Mouse (Mus musculus) heart, postnatal 14 days (tissue): ENCODE results near the gene Olfr1380. TPM values are rescaled to one million over a fixed set of nuclear protein-coding genes. Genes with fewer than 3 reads are reported as not detected.
"Not testable (repeated sequence)": the region's sequence is repeated elsewhere in the genome, so short reads cannot be mapped to it uniquely, and the experiment has no call there.

ENCODE experiments used
- DNase-seq, 2 experiments: peaks; one replicate each; pipeline ENCODE4 v3.0.0; 2021 to 2022
- intact Hi-C: fragments of 180-260 bp; cut with DNase I; formaldehyde crosslinking; loops from one replicate; pipeline ENCODE4 v1.15.1; 2025
- long read RNA-seq, 2 experiments: library from polyadenylated mRNA; stranded (forward); transcript quantifications; one replicate each; pipeline ENCODE4 v2.0.0; 2021
- total RNA-seq, 2 experiments: library from RNA; stranded (reverse); gene quantifications; 2 replicates each; pipeline ENCODE4 v1.2.3; 2021

The Olfr1380 gene
- not detected for total RNA-seq
- long read RNA-seq, experiment 1: 0 reads
- long read RNA-seq, experiment 2: 0 reads

- intact Hi-C loops, DNase-seq: not testable (repeated sequence)
Measured at GRCm38 (mm10) chr11:49556578-49556977, at the start of gene Olfr1380. Gene Olfr1380 (plus strand): TSS chr11:49556878.

GRCm38 (mm10) chr11:49518086-49518485 lies 38.6 kb upstream of the Olfr1380 start:
- DNase-seq: no peak
- intact Hi-C loops: no loop called here

- intact Hi-C loops: no loop called here
- DNase-seq: no peak
Measured at GRCm38 (mm10) chr11:49519348-49519747, 37.3 kb upstream of the Olfr1380 start, which contains the start of gene Olfr1383. Gene Olfr1383 (plus strand): TSS chr11:49519648.

GRCm38 (mm10) chr11:49527947-49528346 lies 28.7 kb upstream of the Olfr1380 start, which contains the start of gene Olfr1382:
Gene Olfr1382 (plus strand): TSS chr11:49528247.
- intact Hi-C loops: no loop called here
- DNase-seq: no peak

GRCm38 (mm10) chr11:49532761-49533160 lies 23.9 kb upstream of the Olfr1380 start:
- DNase-seq: no peak
- intact Hi-C loops: loop anchor here (10.0 kb wide), 1 partner anchor 348 kb away; the partner anchor contains the start of gene Btnl9

- intact Hi-C loops: loop anchor here (10.0 kb wide), 1 partner anchor 352 kb away; the partner anchor contains the start of gene Btnl9
- DNase-seq: peak in 1 of 2 experiments; percentile 5
Measured at GRCm38 (mm10) chr11:49536631-49537030, 20.0 kb upstream of the Olfr1380 start.

GRCm38 (mm10) chr11:49543149-49543548 lies 13.5 kb upstream of the Olfr1380 start, which contains the start of gene Olfr1381:
Gene Olfr1381 (plus strand): TSS chr11:49543449.
- DNase-seq, intact Hi-C loops: not testable (repeated sequence)

- DNase-seq: not testable (repeated sequence)
Measured at GRCm38 (mm10) chr11:49554033-49554432, 2.6 kb upstream of the Olfr1380 start.

GRCm38 (mm10) chr11:49575054-49575453 lies 18.4 kb downstream of the Olfr1380 start:
- intact Hi-C loops, DNase-seq: not testable (repeated sequence)

More at GRCm38 (mm10) chr11:49554033-49554432, 2.6 kb upstream of the Olfr1380 start:
- intact Hi-C loops: not testable (repeated sequence)

GRCm38 (mm10) chr11:49580452-49580851 lies 23.8 kb downstream of the Olfr1380 start:
- DNase-seq, intact Hi-C loops: not testable (repeated sequence)

- intact Hi-C loops: no loop called here
Measured at GRCm38 (mm10) chr11:49590213-49590612, 33.5 kb downstream of the Olfr1380 start.

GRCm38 (mm10) chr11:49597149-49597548 lies 40.5 kb downstream of the Olfr1380 start:
- intact Hi-C loops: loop anchor here (1.0 kb wide), 1 partner anchor 34 kb away; no protein-coding TSS in a partner anchor
- DNase-seq: not testable (repeated sequence)

More at GRCm38 (mm10) chr11:49590213-49590612, 33.5 kb downstream of the Olfr1380 start:
- no peak for DNase-seq

GRCm38 (mm10) chr11:49608306-49608705 lies 51.6 kb downstream of the Olfr1380 start:
- intact Hi-C loops: not testable (repeated sequence)

GRCm38 (mm10) chr11:49608938-49609867 lies 52.5 kb downstream of the Olfr1380 start, which contains the start of gene Flt4:
Gene Flt4 (plus strand): TSS chr11:49609263.
- DNase-seq: peak; percentile 53 to 69
- intact Hi-C loops: not testable (repeated sequence)

More at GRCm38 (mm10) chr11:49608306-49608705, 51.6 kb downstream of the Olfr1380 start:
- DNase-seq: not testable (repeated sequence)

- DNase-seq: peak; percentile 40 to 43
- intact Hi-C loops: not testable (repeated sequence)
Measured at GRCm38 (mm10) chr11:49609868-49610824, 53.5 kb downstream of the Olfr1380 start.

GRCm38 (mm10) chr11:49611349-49611748 lies 54.7 kb downstream of the Olfr1380 start:
- intact Hi-C loops, DNase-seq: not testable (repeated sequence)

- intact Hi-C loops: no loop called here
- no peak for DNase-seq
Measured at GRCm38 (mm10) chr11:49612154-49612553, 55.5 kb downstream of the Olfr1380 start.

GRCm38 (mm10) chr11:49613349-49613748 lies 56.7 kb downstream of the Olfr1380 start:
- DNase-seq: peak; percentile 29 to 41

More at GRCm38 (mm10) chr11:49613349-49613748, 56.7 kb downstream of the Olfr1380 start:
- intact Hi-C loops: no loop called here
